Mouse (Mus musculus): ENCODE measurements around the gene Dab1.

The Dab1 gene

DNA sequence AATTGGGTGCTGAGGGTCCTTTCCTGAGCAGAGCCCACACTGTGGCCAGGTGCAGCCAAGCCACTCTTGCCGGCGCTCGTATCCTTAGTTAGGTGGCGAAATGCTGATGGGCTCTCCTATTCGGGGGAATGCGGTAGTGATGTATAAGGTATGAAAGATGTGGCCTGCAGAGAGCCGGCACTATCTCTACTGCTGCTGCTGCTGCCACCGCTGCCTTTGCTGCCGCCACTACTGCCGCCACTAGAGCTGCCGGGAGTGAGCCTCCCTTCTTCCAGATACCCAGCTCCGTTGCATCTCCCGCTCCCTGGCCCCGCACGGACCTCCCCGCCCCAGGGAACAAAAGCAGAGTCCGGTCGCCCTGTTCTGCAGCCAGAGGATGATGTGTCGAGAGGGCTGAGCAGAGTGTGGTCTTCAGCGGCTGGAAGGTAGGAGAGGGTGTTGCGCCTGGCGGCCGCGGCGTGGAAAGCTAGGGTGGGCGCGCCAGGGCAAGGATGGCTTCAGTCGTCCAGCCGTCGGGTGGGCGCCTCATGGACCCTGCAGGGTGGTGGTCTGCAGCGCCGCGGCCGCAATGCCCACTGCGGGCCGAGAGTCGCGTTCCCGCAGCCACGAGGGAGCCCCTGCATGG is at the start of gene Dab1:
Gene Dab1 (plus strand): TSS at position 39 of the 625 bp plus-strand sequence.
- no peak for DNase-seq (ENCODE audit: low spot score in 2 of 2)

DNA sequence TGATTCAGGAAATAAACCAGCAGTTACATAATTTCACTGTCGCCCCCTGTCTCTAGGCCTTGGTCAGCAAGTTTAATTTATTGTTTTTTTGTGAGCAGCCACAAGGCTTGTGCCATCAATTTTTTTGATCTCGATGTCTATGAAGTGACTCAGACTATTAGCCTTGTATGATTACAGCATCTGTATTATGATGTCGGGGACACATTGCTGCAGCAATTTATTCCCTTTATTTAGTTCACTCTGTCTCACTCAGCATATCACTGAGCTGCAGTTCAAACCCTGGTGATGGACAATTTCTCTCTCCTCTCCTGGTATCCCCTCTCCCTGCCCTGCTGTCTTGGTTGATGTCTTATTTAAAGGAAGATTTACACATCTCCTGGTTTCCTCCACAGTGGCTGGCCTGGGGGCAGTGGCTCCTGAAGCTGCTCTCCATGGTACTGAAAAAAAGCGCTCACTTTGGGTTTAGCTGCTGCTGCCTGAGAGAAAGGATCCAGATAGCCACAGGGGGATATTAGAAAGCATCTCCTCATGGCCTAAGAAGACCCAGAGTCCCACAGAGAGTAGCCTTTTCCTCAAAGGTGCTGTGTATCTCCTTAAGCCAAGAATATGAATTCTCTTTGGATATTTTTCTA is 47.3 kb upstream of the Dab1 start:
- no peak for DNase-seq (ENCODE audit: low spot score in 2 of 2)

DNA sequence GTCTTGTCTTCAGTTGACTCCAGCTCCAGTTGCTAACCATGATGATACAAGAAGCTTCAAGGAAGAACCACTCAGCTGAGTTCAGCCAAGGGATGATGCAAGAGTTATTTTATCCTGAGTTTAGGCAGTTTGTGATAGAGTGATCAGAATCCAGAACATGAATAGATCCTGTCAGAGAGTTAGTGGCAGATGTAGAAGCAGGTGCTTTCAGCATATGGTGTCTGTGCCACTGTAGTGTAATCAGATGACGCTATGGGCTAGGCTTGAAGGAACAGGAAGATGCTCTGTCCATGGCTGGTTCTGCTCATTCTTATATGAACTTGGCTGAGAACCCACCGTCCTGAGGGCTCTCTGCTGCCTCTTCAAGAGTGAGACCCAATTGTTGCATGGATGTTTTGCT is 43.6 kb upstream of the Dab1 start:
- DNase-seq (ENCODE audit: low spot score in 2 of 2): no peak

DNA sequence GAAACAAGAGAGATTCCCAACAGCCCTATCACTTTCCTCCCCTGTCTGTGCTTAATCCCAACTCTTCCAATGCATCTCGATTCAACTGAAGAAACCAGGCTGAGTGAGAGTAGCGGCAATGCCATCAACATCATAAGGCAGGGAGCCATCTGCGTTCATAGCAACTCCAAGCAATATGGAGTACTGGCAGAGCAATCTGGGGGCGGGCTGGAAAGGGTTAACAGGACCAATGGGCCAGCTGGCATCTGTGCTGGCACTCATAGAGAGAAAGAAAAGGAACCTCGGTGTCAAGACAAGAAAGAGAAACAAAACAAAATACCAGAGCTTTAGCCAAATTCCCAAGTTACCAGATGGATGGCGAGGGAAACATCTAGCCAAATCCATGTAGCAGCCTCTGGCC is 42.9 kb upstream of the Dab1 start:
- DNase-seq (ENCODE audit: low spot score in 2 of 2): no peak

DNA sequence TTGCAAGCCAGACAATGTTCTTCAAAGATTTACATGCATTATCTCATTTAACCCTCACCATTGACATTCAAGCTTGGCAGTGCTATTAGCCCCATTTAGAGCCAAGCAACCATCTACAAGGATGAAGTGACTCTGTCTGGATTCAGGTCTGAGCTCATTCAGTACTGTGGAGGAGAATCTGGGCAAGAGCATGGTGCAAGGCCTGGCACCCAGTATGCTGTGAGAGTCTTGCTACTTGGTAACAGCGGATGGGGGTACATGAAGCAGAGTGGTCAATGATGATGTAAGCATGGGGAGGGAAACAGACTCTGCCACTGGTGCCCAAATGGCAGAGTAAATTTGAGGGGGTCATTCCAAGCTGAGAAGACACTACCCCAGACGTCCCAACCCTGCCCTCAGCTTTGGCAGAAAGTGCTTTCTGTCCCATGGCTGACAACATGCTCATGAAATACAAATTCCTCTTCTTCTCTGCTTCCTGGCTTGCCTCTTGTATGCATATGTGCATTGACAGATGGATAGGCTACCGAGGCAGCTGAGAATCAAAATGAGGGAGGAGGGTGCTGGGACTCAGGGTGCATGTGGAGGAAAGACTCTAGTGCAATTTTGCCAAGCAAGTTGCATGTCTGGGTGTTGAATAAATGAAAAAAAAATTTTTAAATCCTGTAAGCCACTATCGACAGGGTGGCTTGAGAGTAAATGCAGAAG is 41.9 kb upstream of the Dab1 start:
- no peak for DNase-seq (ENCODE audit: low spot score in 2 of 2)

DNA sequence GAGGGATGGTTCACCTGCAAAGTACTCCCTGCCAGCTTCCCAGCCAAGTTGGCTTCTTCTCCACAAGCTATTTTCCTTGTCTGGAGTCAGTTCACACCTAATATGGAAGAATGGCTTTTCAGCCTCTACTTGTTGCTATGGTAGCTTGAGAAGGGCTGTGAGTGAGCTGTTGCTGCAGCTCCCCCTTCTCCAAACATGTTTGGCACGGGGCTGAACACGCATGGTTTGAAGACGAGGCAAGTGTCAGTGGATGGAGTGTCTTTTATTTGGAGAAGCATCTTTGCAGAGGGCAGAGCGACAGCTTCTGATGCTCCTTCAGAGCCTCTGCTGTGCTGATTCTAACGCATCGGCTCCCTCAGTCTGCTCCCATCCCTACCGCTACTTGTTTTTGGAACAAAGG is 41.3 kb upstream of the Dab1 start:
- no peak for DNase-seq (ENCODE audit: low spot score in 2 of 2)

DNA sequence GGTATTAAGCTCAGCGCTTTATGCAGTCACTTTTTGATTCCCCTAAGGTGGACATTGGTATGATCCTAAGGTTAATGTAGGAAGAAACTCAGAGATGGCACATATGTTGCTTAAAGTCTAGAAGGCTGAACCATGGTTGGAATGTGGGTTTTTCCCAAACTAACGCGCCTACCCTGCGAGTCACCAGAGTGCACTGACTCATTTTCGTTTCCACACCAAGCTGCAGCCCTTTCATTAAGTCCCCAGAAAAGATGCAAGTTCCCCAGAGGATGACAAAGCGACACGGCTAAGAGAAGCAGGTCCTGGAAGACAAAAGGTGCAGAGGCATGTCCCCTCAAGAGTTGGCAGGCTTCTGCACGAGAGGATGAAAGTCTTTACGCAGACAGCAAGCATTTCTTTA is 39.1 kb upstream of the Dab1 start:
- no peak for DNase-seq (ENCODE audit: low spot score in 2 of 2)

DNA sequence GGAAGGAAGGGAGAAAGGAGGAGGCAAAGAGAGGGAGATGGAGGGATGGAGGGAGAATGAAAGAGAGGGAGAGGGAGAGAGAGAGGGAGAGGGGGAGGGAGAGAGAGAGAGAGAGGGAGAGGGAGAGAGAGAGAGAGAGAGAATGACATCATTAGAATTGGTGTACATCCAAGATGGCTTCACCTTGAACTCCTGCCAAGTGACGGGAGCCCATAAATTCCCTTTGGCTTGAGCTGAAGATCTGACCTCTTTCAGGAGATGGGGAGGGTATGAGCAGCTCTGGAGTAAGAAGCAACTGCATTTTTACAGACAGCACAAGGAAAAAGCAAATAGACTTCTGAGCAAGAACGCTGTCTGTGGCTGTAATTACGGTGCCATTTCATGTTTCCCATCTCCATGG is 4.1 kb upstream of the Dab1 start:
- no peak for DNase-seq (ENCODE audit: low spot score in 2 of 2)

DNA sequence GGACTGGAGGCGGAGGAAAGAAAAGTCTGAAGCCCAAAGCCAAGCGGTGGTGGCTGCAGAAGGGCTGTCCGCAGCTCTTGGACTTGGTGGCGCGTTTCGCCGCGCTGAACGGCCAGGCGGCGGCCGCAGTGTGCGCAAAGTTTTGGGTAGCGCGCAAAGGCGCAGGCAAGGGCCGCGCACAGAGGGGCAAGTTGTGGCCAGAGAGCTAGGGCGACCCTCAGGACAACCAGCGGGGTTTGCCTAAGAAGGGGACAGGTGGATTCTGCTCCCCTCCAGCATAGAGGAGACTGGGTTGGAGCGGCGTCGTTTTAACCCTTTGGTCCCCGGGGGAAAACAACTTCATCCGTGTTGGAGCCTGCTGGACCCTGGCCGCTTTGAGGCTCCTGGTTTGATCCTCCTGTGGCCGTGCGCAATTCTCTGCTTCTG is 800 bp downstream of the Dab1 start:
- no peak for DNase-seq (ENCODE audit: low spot score in 2 of 2)

DNA sequence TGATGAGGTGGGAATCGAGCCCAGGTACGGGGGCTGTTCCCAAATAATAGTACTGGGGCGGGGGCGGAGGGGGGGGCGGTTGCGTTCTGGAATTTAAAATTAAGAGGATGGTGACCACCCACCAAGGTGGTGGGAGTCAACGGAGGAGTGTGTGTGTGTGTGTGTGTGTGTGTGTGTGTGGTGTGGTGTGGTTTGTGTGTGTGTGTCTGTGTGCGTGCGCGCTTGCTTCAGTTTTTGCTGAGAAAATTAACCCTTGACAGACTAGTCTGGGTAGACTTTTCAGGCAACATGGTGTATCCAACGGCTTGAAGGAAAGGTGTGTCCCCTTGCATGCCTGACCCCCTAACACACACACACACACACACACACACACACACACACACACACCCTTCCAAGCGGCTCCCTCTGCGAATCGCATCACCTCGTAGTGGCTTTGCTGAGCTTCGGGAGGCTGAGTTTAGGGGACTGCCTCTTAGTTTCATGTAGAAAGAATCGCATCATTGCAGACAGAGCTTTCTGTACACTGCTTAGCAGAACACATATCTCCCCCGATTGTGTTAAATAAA is 1.5 kb downstream of the Dab1 start:
- no peak for DNase-seq (ENCODE audit: low spot score in 2 of 2)

DNA sequence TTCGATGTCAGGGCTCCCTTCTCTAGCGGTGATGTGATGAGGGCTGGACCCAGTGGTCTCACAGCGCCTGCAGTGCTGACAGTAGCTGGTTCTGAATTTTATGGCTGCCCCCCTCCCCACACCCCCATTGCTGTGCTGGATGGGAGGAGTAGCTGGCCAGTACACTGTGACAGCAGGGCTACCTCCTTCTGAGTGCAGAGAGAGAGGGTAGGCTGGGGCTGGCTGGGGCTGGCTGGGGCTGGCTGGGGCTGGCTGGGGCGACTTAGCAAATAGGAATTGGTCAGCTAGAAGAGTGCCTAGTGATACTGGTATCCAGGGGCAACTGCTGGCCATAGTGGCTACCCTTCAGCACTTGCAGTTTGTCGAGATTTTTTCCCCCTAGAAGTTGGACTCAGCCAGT is 2.4 kb downstream of the Dab1 start:
- DNase-seq (ENCODE audit: low spot score in 2 of 2): no peak

DNA sequence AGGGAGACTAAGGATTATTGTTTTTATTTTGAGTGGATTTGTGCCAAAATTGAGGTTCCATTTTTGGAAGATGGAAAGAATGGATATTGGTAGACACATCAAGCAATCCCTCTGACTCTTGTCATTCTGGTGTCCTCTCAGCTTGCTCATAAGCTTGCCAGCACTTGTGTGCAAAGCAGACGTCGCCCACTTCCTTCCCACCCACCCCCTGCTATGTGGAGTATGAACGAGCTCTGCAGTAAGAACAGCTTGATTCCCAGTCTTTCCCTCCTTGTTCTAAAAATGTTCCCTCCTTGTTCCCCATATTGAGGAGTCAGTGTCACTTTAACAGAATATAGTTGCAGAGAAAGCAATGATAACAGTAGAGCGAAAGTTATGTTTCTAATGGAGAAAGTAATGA is 11.0 kb downstream of the Dab1 start:
- DNase-seq (ENCODE audit: low spot score in 2 of 2): no peak

DNA sequence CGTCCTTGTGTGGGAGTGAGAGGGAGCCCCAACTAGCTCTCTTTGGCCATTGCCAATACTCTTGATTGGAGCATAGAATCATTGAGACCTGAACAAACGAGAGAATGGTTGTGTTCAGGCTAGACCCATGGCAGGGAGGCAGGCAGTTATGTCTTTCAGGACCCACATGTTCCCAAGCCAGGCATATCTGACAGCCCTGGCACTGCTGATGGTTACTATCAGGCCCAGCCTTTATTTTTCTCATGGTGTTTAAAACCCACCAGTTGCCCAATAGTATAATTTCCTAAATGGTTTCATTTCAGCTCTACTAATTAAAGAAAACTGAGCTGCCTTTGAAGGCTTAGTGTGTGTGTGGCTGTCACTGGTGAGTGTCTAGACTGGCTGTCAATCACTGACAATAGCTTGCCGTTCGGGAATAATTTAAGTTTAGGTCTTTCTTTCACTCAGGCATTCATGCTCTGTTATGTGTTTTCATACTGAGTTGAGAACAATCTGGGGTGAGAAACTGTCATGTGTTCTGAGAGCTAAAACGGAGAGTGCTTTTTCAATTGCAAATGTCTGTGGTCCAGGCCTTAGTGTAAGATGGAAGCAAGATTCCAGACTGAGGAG is 17.1 kb downstream of the Dab1 start:
- DNase-seq (ENCODE audit: low spot score in 2 of 2): no peak

DNA sequence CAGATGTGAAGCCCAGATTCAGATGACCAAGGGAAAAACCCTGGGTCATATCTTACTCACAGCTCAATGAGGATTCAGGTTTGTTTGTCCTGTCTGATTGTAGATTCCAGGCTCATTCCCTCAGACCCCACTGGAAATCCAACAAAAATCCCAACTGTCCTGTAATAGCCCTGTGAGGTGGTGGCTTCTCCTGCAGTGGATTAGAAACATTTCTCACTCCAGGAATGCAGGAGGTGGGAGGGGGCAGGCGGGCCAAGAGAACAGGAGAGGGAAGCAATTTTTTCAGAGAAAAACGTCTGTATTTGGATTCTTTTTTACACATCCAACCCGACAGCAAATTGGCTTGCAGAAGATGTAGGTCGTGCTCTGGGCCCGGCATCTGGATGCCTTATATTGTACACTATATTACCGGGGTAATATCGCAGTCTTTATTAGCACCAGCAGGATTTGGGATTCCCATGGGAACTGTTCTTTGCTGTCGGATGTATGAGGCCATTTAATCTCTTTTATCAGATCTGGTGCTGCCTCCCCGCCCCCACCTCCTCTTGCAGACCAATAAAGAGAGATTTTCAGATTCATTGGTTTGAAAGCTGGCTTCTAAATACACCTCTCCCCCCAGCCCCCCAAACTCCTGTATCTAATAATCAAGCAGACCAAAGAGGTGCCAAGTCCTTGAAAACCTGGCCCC is 29.2 kb downstream of the Dab1 start:
- no peak for DNase-seq (ENCODE audit: low spot score in 2 of 2)

DNA sequence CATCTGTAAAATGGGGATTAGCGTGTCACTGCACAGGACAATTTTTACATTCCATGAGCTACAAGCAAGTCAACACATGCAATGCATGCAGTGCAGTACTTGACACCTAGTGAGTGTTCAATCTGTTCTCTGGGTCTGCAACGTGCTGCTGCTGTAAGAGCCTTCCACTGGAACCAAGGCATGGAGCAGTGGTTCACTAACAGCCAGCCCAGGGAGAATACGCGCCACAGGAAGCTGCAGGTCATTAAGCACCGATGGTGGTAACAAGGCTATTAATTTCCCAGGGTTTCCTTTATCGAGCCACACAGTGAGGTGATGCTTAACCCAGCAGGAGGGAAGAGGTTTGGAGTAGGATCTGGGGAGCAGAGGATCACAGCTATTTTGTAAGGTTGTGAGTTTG is 36.6 kb downstream of the Dab1 start:
- DNase-seq (ENCODE audit: low spot score in 2 of 2): no peak

DNA sequence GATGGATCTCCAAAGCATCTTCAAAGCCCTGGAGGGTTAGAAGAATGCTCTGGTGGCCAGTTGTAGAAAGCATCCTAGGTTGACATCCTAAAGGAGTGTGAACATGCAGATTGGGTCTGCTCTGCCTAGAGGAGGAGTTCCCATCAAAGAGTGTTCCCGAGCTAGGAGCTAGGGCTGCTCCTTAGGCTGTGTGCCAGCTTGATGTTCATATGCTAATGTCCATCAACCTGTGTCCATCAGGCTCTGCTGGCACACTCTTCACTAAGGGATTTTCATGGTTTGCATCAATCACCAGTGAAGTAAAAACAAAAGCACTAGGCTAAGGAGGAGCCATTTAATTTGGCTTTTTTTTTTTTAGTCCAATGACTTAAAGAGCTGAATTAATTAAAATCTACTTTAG is 42.2 kb downstream of the Dab1 start:
- no peak for DNase-seq (ENCODE audit: low spot score in 2 of 2)

DNA sequence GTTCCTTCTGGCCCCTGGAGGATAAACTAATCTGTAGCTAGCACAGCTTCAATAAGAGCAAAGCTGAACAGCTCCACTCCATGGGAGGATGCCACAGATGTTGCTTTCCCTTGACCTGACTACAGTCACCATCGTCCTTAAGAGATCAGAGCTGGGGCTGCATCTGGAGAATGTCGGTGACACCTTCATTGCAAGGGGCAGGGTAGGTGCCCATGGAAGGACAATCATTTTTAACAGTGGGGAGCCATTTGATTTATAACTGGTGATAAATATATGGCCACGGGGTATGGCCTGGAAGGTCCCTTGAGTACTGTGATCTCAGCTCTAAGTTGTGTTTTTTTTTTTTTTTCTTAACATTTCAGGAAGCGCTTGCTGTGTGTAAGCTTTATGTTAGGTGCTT is 48.3 kb downstream of the Dab1 start:
- DNase-seq (ENCODE audit: low spot score in 2 of 2): no peak

DNA sequence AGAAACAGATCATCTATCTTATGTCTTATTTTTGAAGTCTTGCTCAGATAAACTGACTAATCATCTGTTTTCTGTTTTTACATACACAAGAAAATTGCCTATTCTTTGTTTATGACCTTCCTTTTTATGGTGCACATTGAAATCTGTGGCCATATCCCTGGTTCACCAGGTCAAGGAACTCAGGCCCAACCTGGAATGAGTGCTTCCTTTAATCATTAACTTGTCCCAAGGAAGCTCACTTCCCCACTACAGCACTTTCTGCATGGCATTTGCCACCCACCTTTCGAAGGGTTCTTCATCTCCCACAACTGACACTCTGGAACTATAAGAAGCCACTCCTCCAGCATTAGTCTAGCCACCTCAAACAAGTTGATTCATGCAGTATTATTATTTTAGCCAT is 58.0 kb downstream of the Dab1 start:
- DNase-seq (ENCODE audit: low spot score in 2 of 2): no peak

DNA sequence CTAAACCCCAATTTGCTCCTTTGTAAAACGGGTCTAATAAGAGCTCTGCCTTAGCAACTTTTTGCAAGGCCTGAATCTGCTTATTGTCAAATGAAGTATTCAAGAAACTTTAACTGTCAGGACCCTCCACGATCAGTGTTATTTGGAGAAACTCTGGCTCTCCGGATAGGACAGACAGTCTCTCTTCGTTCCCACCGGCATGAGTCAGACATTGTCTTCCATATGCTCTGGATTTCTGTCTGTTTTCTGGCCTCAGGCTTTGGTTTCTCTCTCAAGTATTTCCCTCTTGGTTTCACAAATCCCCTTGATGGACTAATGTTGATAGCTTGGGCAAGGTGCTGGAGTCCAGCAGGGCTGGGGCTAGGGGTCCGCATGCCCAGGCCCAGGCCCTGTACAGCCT is 59.3 kb downstream of the Dab1 start:
- DNase-seq (ENCODE audit: low spot score in 2 of 2): no peak

DNA sequence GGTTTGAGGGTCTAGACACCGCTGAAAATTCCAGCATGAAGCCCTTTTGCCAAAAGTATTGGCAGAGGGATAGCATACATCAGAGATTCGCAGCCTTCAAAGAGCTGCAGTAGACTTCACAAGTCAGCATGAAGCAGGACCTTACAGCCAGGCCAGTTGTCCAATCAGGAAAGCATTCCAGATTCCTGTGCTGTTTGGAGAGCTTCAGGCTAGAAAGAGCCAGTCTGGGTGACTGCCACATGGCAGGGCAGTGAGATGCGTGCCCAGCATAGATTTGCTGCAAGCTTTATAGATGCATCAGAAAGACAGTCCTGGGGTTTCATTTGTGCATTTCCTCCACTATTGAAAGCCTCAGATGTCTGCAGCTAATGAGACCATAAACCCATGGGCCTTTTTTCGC is 66.0 kb downstream of the Dab1 start:
- no peak for DNase-seq (ENCODE audit: low spot score in 2 of 2)

DNA sequence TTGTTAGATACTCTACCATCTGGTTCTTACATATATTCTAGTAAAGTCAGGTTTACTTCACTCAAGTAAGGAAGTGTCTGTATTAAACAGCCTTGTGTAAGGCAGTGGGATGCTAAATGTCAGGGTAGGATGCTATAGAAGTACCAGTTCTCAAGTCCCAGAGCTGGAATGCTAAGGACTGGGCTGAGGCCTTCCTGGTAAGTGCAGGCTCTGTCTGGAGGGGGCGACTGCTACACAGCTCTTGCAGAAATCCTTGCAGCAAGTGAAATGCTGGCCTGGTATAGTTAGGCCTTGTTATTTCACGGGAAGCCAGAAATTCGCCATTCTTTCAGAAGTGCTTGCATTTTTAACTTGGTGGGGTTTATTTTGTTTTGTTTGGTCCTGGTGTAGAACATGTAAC is 72.6 kb downstream of the Dab1 start:
- DNase-seq (ENCODE audit: low spot score in 2 of 2): no peak

DNA sequence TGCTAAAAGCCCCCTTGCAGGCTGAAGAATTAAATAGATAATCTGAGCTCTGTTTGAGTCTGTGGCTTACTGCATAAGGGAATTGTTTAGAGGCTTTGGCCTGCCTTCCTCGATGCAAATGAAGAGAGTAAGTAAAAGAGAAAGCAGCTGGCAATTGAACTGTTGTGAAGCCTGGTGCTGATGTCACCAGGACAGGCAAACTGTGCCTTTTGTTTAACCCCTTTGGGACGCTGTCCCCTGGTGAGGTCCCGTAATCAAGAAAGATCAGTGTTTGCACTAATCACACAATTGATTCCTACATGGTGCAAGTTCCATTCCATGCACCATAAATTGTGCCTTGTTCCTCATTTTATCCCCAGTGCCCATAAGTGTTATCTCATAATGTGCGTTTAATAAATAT is 80.6 kb downstream of the Dab1 start:
- DNase-seq (ENCODE audit: low spot score in 2 of 2): no peak
